Mouse (Mus musculus): ENCODE data around the gene Pilra.
A peak's percentile ranks its signal among the peaks of the same experiment; 100 is the strongest.

Pilra gene

DNA sequence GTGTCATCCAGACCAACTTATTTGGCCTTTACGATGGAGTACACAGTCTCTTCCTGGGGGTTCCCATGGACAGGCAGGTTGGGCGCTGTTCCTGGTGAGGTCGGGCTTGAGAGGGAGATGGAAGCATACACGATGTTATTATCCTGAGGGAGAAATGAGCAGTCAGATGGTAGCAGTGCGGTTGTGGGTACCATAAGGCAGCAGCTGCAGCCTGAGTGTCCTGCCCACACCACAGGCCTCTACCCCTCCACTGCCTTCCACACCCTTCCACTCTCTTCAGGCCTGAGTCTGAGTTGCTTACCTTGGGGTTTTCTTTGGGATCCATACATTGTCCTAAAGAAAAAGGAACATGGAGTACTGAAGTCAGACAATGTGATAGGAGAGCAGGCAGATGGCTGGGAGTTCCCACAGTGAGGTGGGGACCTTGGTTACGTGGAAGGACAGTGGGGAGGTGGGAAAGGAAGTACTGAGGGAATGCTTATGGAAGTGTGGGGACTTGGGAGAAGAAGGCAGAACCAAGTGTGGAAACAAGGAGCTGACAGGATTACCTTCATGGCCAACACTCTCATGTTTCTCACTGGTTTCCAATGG, 12.5 kb downstream of the Pilra start:
- DNase-seq (ENCODE audit: low read depth, low spot score) = no peak

DNA sequence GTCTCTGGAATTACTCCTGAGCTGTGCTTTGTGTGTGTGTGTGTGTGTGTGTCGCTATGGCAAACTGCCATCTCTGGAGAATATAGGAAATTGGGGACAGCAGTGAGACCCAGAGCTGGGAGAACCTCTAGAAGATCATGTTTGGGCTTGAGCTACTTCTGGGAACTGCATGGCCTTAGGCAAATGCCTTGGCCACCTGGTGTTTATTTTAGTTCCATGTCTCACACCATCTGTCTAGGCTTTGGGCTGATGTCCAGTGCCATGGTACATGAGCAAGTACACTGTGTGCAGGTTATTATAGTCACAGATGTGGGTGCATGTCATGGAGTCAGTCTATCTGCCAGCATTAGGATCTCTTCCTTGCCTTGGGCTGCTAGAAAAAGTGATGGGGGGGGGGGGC, 13.5 kb downstream of the Pilra start:
- peak; percentile 24 for DNase-seq (ENCODE audit: low read depth, low spot score)

DNA sequence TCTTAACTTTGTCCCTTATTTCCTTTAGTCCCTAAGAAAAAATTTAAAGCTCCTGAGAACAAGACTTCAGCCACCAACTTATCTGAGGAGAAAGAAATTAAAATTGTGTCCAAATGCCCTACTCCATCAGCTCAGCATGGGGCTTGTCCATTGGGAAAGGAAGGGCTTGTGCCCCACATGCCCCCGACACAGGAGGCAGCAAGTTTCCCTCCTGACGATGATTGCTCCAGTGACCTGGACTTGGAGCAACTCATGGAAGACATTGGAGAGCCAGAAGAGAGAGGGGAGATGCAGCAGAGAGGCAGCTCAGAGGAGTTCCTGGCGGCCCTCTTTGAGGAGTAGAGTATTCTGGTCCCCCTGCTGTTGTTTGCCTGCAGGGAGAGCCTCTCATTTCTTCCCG, 14.0 kb downstream of the Pilra start:
- no peak for DNase-seq (ENCODE audit: low read depth, low spot score)

DNA sequence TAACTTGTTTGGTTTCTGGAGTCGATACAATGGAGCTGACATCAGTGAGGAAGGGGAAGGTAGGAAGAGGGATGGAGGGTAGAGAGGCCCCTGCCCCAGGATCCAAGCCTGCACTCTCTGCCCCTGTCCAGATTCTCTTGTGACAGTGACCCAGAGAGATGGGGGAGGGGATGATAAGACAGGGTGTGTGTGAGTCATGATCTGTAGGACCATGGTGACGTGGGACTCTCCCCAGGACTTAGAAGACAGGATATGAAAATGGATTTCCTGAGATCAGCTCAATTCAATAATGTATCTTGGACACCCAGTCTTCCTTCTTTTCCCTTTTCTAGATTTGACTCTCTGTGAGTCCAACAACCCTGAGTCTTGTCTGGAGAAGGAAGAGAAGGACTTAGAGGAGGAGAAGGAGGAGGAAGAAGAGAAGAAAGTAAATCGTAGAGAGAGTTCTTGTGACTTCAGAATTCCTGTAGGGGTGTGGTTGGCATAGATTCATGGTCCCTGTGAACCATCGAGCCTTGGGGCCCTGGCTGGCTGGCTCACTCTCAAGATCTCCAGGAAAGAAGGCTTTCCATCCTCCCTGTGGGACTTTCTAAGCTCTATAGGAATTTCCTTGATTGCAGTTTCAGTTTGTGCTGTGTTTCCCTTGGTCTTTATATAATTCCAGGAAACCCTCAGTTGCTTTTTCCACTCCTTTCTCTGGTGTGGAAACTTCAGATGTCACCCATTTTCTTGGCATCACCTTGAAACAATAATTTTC, 18.4 kb downstream of the Pilra start:
- peak; percentile 72 for DNase-seq (ENCODE audit: low read depth, low spot score)

DNA sequence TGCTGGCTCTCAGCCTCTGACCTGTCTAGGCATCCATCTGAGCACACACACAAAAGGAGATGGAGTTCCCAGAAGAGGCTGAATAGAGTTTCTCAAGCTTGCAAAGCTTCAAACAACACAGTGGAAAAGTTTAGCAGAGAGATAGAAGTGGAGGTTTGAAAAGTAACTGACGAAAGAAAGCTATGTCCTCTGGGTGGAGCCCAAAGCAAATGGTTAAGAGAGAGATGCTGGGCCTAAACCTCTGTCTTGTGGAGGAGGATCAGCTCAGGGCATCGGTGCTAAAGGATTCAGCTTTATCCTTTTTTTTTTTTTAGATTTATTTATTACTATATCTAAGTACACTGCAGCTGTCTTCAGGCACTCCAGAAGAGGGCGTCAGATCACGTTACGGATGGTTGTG, 27.8 kb downstream of the Pilra start:
- DNase-seq (ENCODE audit: low read depth, low spot score) = no peak

DNA sequence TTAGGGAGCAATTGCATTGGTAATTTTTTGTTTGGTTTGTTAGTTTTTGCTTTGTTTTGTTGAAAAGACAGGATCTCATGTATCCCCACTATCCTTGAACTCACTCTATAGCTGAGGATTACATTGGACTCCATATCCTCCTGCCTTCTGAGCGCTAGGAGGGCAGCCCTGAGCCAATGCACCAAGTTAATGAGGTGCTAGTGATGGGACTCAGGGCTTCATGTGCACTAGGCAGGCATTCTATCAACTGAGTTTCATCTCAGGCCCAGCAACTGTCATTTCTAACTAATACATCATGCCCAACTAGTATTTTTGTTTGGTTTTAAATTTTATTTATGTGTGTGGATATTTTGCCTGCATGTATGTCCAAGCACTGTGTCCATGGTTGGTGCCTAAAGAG, 29.9 kb downstream of the Pilra start:
- DNase-seq (ENCODE audit: low read depth, low spot score) = no peak

DNA sequence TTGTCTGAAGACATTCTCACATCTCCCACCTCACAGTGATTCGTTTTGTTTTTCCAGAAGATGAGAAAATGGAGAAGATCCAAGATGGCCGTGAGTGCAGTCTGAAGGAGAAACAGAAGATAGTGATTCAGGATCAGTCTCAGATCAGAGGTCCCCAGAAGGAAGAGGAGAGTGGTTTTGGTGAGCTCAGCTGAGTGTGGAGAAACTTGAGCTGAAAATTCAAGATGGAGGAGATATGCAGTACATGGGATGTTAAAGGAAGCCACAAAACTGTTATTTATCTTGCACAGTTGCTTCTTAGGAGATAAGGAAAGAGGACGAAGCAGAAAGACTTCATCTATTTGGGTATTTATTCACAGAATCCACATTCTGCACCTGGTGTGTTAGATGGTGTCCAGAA, 35.2 kb downstream of the Pilra start:
- DNase-seq (ENCODE audit: low read depth, low spot score) = no peak

DNA sequence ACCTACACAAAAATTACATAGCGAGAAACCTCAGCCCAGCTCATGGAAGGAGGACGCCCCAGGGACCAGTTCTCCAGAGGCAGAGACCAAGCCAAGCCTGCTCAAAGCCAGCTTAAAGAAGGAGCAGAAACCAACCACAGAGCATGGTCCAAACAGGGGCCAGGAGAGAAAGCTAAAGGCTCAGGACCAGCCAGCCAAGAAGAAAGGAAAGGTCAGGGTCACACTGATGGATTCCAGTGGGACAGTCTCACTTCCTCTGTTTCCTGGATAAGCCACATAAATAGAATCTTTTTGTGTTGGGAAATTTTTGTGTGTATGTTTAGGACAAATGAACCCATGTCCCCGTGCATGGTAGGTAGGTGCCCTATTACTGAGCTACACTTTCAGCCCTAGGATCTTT, 39.5 kb downstream of the Pilra start:
- no peak for DNase-seq (ENCODE audit: low read depth, low spot score)

DNA sequence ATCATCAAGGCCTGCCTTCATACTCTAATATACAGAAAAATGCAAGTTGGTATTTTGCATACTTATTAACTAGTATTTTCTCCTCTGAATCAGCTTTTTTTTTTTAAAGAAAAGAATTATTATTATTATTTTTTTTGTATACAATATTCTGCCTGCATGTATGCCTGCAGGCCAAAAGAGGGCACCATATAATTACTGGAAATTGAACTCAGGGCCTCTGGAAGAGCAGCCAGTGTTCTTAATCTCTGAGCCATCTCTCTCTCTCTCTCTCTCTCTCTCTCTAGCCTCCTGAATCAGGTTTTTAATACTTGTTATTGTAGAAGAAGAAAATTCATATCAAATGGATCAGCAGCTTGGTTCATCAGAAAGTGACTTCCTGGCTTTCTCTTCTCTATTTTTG, 44.5 kb downstream of the Pilra start:
- peak; percentile 66 for DNase-seq (ENCODE audit: low read depth, low spot score)

DNA sequence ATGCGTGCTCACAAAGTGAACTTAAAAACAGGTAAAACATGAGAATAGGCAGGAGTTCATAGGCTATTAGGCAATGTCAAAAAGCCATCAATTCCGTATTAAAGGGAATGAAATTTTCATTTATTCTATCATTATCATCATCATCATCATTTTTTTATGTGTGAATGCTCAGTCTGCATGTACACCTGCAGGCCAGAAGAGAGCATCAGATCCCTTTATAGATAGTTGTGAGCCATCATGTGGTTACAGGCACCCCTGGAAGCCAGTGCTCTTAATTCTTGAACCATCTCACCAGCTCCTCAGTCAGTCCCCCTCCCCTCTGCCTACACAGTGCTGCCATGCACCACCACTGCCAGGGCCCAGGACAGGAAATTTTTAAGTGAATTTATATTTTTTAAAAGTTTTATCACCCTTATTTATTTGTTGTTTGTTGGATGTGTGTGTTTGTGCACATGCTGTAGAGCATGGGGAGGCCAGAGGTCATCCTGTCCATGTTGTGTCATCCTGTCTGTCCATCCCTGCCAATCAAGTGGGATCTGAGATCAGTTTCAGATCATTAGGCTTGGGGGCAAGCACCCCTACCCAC, 47.0 kb downstream of the Pilra start:
- no peak for DNase-seq (ENCODE audit: low read depth, low spot score)

DNA sequence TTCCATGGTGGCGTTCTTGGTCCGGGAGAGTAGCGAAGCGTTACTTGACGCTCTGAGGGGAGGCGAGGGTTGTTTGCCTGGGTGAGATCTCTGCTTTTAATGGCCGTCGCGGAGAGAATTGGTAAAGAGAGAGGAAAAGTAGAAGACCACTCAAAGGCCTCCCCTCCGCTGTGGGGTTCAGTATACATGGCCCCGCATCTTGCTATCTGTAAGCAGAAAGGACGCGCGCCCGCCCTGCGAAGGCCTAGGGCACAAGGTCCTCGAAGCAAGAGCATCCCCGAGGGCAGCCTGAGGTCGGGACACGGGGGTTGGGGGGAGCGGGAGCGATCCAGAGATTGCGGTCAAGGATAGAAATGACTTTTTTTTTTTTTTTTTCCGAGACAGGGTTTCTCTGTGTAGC, 47.9 kb downstream of the Pilra start:
- no peak for DNase-seq (ENCODE audit: low read depth, low spot score)

DNA sequence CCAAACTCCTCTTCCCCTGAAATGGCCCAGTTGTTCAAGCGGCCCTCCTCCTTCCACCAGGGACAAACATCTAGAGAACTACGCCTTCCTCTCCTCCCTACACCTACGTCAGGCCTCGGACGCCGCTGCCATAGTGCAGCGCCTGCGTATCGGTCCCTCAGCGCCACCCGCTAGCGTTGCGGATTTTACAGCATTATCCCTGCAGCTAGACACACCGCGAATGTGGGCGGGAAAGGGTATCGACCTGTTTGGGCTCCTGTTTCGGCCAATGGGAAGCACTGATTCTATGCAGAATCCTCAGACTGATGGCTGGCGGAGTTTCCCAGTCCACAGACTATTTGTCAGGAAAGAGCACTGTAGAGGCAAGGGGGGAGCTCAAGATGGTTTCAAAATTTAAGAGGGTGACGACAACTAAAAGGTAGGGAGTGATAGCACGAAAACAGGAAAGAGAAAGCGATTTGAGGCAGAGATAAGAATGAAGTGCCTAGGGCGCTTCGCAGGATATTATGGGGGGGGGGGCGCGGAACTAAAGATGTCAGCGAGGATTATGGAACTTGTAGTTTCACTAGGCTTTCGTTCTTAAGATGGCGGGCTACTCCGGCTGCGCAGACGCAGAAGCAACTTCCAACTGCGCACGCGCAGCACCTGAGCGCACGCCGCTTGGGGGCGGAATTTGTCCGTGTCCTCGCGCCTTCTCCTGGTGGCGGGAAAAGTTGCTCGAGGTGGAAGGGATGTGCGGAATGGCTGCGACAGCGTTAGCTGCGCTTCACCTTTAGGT, 48.7 kb downstream of the Pilra start, which contains the start of the genes Mepce and Zcwpw1:
Mepce (minus strand) TSS at position 505 of the 778 bp plus-strand sequence.
Zcwpw1 (plus strand) TSS at position 648 of the 778 bp plus-strand sequence.
- DNase-seq (ENCODE audit: low read depth, low spot score) = peak; percentile 96

DNA sequence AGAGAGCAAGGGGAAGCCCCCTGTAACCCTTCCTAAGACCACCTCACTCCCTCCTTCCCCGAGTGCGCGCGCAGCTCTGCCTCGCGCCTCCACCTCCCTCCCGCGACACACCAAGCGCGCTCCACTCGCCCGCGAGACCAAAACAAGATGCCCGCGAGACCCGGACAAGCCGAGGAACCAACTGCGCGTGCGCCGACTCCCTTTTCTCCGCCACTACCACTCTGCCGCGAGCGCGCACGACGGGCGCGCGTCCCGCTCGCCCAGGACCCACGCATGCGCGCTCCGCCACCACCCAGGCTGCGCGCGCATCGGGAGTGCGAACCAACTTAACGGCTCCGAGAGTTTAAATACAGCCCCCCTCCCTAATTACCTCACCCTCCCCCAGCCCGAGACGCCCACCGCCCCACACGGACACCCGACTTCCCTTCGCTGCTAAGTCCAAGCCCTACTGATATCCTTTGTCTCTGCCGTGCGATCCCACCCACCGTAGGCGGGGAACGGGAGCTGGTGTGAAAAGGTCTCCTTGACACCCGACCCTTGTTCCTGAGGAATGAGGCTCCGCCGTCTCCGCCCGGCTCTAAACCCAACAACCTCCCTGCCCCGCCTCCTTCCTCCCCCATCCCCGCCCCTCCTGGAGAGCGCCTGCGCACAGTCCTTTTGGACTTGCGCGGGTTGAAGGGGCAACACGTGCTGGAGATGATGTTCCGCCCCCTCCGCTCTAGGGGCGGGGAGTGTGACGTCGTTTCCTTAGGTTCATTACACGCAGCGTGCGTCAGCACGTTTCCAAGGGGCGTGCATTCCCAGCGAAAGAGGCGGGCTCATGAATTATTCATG, 49.8 kb downstream of the Pilra start:
- peak; percentile 100 for DNase-seq (ENCODE audit: low read depth, low spot score)

DNA sequence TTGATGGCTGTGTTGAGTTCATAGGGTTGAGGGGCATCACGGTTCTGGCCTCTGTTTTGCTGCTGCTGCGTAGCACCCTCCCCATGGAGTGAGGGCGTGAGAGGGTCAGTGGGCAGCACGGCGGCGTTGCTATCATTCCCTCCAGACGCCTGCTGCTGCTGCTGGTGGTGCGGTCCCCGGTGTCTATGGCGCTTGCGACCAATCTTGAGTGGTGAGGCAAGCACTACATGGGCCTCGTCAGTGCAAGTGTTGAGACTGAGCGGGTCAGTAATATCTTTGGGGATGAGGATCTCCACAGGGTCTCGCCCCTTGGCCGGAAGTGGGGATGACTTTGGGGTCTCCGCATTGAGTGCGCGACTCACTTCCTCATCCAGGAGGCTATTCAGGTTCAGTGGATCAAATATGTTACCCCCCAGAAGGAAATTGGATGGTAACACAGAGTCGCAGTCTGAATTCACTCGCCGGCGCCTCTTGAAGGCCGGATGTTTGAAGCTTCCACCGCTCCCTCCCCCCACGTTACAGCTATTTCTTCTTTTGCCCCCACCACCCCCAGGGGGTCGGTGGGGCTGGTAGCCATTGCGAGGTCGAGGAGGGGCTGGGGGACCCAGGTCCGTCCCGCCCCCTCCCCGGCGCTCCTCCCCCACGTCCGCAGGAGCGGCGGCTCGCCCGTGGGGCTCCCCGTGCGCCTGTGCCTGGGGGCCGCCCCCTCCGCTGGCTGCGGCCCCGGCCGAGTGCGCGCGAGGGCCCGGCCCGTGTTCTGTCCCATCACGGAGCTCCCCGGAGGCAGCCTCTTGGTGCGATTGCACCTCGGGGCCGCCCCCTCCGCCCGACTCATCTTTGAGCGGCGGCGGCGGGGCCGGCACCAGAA, 50.7 kb downstream of the Pilra start:
- peak; percentile 42 for DNase-seq (ENCODE audit: low read depth, low spot score)

DNA sequence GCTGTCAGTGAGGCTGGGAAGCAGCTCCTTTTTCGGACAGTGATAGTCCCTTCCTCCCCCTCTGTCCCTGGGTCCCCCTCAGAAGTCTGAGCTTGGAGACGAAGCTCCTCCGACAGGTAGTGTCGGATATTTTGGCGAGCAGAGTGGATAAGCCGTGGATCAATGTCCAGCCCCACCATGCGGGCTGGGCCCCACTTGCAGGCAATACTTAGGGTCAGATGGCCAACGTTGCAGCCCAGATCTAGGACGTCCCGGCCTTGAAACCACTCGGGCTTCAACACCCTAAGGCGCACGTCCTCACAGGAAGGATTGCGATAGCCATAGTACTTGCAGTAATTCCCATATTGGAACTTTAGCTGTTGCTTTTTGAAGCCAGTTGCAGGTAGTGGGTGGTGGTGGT, 51.5 kb downstream of the Pilra start:
- DNase-seq (ENCODE audit: low read depth, low spot score) = no peak

DNA sequence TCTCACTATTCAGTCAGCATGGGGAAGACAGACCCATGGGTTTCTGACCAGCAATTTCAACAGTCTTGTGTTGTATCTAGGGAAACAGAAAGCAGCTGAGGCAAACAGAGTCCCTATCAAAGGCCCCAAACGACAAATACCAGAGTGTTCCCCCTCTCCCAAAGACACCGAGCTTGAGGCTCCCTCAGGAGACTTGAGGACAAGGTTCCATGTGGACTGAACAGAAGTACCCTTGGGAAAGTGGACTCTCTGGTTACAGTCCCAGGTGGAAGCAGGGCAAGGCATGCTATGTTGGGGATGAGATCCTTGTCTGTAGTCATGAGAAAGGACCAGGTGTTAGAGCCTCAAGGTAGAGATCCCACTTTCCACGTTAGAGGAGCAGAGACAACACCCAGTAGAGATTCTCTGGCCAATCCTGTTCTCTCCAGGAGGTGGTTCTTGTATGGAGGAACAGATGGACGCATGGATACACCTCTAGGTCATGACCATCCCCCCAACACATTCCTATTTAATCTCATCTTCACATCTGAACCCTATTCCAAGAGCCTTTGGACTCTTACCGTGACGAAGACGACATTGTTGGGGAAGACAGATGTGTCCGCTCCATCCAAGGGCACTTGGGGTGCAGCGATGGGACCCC, 52.1 kb downstream of the Pilra start:
- DNase-seq (ENCODE audit: low read depth, low spot score) = no peak

DNA sequence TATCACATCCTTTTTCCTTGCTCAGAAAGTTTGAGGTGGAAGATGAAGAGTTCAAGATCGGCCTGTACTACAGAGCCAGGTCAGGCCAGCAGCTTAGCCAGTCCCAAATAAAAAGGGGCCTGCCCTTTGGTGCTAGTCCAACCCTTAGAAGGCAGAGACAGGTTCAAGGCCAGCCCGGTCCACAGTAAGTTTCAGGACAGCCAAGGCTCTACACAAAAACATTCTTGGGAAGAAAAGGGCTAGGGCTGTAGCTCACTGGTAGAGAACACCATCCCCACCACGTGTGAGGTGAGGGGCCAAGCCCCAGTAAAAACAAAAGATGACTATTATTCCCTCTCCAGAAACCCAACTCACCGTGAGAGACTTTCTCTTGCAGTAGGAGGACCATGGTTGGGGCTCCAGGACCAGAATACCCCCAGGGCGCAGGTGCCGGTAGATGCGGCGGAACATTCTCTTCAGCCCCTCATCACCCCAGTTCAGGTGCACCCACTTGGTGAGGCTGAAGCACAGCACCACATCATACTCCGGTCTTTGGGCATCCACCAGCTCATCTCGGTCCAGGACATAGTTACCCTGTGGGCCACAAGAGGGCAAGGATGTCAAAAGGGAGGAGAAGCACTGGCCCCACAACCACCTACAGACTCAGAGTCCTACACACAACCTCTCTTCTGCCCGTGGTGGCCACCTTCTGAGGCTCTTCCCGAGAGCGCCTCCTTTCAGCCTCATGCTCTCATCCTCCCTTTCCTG, 53.1 kb downstream of the Pilra start:
- no peak for DNase-seq (ENCODE audit: low read depth, low spot score)

DNA sequence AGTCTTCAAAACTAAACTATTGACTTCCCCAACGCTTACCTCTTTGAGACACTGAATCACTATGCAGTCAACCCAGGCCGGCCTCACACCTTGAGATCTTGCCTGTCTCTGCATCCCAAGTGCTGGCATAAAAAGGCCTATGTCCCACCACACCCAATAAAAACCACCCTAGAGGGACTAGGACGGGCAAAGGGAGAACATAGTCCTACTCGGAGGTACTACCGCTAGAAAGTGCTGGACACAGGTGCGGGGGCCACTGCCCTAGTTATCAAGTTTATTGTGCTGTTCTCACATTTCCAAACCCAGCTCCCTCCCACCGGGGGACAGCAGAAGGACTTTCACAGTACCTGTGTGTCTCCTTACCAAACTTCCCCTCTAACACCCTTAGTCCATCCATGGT, 54.4 kb downstream of the Pilra start:
- no peak for DNase-seq (ENCODE audit: low read depth, low spot score)
